Mouse (Mus musculus): Measurements from ENCODE around the gene Tef.

GRCm38 (mm10) chr15:81761381-81761780 is 40.8 kb upstream of the Tef start:
- no peak for TF ChIP-seq CTCF (conservative IDR thresholded peaks at IDR 0.05; ENCODE audit: insufficient read depth, insufficient read length, low read depth, low read length)
- no peak for TF ChIP-seq POLR2A (IDR thresholded peaks at IDR 0.05; ENCODE audit: low read depth, low read length)
